Mouse (Mus musculus): Measurements from ENCODE around the gene Cfap70.

The Cfap70 gene

DNA sequence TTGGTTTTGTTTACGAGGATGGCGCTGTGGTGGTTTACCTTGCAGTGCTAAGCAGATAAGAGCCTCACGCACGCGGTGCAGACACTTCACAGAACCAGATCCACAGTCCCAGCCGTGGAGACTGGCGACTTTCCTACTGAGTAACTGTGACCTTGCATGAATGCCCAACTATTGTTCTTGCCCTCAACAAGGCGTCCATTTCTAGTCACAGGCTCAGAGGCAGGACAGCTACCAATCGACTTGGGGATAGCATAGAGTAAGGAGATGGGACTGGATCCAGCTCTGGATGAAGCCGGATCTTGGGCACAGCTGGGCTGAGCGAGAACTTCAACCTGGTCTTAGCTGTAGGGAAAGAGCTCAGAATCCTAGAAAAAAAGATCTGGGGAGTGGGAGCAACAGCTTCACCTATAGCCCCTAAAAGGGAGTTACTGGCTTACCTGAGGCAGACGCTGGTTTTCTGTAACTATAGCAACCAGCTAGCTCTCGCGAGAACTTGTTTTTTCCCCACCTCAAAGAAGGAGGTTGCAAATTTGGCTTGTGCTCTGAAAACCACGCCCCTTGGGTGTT lies at the start of gene Cfap70:
Gene Cfap70 (minus strand): TSS at position 462 of the 567 bp plus-strand sequence.
- peak; percentile 86 for DNase-seq

DNA sequence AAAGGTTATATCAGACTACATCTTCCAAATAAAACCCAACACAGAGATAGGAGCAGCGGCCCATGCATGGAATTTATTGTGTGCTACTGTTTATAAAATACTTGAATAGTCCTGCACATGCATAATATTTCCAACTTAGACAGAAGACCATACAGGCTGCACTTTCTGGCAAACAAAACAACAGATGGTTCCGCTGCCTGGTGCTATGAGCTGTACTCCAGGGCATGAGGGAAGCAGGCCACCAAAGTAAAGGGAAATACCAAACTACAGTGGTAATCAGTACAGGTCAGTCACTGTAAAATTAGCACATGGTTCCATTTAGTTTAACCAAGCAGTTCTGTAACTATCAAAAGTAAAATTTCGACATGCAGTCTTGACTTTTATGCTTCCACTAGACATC lies 48.0 kb upstream of the Cfap70 start:
- no peak for DNase-seq

- no peak for DNase-seq
Measured at GRCm38 (mm10) chr14:20496603-20497002, 44.6 kb upstream of the Cfap70 start, which contains the start of gene Mss51. Gene Mss51, minus strand, starts transcription at chr14:20496901.

DNA sequence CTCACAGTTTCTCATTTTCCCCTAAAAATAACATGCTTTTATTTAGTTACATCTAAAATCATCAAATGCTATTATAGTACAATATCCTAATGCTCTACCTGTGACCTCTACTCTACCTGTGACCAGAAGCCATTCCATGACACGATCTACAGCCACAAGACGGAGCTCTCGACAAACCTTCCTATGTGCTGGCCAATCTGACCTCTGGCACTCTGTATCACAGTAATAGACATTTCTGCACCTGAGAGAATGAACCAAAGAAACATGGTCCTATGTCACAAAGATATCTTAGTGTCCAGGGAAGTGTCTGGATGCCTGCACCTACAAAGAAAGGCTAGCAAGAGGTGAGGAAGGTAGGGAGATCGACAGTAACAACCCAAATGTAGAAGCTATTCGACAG lies 34.0 kb upstream of the Cfap70 start:
- DNase-seq, result peak; percentile 66

DNA sequence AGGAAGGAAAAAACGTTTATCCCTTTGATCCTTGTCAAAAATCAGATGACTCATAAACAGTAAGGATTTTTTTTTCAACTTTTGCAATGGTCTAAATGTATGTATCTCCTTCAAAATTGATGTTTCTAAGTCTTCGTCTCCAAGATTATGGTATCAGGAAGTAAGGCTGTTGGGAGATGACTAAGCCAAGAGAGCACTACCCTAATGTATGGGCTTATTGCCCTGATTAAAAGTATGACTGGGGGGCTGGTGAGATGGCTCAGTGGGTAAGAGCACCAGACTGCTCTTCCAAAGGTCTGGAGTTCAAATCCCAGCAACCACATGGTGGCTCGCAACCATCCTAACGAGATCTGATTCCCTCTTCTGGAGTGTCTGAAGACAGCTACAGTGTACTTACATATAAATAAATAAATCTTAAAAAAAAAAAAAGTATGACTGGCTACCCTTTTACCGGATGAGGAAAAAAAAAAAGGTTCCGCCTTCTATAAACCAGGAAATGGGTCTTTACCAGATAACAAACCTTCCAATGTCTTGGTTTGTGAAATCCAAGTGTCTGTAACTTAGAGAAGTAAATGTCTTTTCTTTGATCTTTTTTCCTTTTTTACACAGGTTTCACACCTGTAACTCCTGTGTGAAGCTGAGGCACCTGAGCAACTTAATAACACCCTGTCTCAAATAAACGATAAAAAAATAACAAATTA lies 30.2 kb upstream of the Cfap70 start:
- DNase-seq, result peak; percentile 24

GRCm38 (mm10) chr14:20481211-20481610 lies 29.2 kb upstream of the Cfap70 start:
- DNase-seq, result peak; percentile 91

GRCm38 (mm10) chr14:20480195-20480579 lies 28.2 kb upstream of the Cfap70 start:
- no peak for DNase-seq

DNA sequence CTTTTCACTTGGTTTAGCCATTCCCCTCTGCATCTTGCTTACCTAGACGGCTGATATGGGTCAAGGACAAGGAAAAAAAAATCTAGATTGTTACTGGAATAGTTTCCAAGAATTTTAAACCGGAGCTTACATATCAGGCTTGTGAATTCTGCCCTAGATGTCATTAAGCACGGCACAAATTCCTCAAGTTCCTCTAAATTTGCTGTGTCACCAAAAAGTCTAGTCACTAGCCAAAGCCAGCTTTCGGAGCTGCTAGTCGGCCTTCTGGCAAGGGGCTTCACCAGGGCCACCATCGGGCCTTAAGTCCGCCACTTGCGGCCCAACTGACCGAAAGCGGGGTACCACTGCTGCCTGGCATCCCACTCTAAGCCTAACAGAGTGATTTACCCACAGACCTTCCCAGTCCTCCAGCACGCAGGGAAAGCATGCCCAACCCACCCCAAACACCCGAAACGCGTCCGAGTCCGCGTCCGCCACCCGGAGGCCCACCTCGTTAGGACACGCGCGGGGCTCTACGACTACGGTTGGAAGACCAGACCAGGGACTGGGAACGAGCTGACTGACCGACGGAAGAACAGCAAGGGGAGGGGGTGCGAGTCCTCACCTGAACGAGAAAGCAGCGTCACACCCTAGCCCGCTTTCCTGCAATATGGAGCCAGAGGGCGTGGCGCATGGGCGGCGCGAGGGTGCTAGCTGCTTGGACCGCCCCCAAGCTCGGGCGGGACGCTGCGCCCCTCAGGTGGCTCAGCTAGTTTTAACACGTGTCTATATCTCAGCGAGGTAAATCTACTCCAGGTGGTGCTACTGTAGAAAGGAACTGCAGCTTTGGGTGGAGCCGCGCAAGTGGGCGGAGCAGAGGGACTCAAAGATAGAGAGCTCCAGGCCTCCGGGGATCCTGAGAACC lies 27.5 kb upstream of the Cfap70 start, which contains the start of gene Anxa7:
Gene Anxa7 (minus strand): TSS at position 843 of the 904 bp plus-strand sequence.
- peak; percentile 99 for DNase-seq

GRCm38 (mm10) chr14:20478801-20479200 lies 26.8 kb upstream of the Cfap70 start:
- DNase-seq, result peak; percentile 98

- DNase-seq, result no peak
Measured at GRCm38 (mm10) chr14:20478385-20478784, 26.4 kb upstream of the Cfap70 start.

DNA sequence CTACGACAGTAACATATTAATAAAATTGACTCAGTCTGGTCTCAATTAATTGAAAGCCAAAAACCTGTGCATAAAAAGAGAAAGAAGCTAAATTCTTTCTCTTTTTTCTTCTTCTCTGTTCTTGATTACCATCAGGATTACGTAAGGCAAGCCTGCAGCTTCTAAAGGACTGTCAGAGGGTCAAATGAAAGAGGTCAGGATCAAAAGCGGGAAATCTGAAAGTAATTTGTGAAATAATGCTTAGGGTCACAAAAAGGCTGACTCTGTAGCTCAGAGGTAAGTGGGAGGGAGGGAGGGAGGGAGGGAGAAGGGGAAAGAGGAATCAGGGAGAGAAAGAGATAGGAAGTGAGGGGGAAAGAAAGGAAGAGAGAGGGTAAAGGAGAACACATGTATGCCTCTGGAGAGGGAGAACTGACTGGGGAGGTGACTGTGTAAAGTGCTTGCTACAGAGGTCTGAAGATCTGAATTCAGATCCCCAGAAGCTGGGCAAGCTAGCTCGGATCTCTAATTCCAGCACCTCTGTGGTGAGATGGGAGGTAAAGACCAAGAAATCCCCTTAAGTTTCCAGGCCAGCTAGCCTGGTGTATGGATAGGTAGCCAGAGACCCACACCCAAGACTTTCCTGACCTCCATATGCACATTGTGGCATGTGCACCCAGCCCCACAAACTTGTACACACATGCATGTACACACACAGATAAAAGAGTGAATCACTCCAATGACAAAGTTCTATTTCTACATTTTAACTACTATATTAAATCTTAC lies 25.4 kb upstream of the Cfap70 start:
- DNase-seq, result peak; percentile 55

- peak; percentile 82 for DNase-seq
Measured at GRCm38 (mm10) chr14:20460216-20460615, 8.2 kb upstream of the Cfap70 start.

DNA sequence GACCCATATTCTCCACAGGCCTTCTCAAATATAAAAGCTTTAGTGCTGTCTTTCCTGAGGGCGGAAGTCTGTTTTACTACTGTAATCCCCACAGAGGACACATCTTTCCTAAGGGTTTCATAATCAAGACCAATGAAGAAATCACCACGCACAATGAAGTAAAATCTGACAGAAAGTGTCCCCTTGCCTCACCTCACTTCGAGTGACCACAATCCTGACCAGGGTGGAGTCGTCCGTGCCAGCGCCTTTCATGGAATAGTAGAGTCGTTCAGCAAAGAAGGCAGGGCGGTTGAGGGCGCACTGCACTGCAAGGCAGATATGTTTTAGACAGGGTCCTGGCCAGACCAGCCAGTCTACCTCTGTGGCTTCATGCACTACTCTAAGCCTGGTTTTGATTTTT lies 6.4 kb upstream of the Cfap70 start:
- DNase-seq, result peak; percentile 82

DNA sequence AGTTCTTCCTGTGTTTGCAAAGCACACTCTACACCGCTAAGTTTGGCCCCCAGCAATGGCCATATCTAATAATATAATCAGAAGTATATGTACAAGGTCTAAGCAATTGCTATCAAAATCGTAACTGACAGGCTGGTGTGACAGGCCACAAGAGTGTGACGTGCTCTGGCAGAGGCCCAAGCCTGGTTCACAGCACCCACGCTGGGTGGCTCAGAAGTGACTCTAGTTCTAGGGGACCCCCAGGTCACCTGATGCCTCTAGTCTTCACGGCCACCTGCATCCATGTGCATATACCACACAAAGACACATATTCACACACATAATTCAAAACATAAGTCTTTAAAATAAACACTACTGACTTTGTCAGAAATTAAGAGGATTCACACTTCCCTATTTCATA lies 903 bp upstream of the Cfap70 start:
- no peak for DNase-seq

DNA sequence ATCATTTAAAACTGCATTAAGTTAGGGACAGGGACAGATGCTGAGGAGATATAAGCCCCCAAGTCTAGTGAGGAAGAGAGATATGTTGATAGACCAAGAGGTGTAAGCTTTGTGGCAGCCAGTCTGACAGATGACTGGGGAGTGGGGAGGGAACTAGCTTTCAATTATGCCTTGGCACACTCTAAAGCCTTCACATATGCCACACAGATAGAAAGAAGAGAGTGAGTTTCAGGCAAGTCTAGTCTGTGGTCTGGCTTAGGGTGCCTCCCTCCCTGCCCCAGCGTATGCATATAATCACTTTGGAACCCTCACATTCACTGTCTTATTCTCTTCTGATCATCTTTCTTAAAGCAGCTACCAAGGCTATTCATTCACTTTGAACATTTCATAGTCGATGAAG lies 724 bp downstream of the Cfap70 start:
- DNase-seq, result no peak

DNA sequence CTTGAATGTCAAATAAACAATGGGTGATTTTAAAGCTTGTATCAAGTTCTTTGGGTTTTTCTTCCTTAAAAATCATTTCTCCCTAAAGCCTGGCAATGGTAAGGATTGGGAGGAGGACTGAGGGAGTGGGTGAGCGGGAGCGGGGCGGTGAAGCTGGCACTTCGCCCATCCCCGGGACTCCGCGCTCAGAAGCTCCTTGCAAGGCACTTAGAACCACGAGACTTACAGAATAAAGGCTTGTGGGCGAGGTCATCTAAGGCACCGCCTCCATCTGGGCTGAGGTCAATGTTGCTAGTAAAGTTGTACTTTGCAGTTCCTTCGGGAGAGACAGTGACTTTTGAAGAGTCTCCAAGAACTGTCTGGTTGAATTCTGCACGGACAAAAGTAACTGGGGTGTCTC lies 4.8 kb downstream of the Cfap70 start:
- DNase-seq, result peak; percentile 76

DNA sequence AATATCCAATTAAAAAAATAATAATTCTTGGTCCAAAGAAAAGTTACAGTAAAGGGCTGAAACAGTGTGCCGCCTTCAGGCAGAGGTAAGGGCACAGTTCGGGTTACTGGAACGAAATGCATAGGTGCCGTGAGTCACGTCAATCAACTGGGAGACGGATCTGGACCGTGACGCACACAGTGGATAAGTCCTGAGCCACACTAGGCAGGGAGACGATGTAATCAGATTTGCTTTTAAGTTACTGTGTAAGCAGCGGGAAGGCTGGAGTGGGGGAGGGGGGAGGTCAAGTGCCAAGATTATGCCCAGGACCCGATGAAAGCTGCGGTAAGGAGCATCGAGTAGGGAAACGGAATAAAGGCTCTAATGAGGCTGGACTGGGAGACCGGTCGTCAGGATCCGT lies 9.8 kb downstream of the Cfap70 start:
- DNase-seq, result no peak

GRCm38 (mm10) chr14:20436976-20437375 lies 15.1 kb downstream of the Cfap70 start:
- no peak for DNase-seq

DNA sequence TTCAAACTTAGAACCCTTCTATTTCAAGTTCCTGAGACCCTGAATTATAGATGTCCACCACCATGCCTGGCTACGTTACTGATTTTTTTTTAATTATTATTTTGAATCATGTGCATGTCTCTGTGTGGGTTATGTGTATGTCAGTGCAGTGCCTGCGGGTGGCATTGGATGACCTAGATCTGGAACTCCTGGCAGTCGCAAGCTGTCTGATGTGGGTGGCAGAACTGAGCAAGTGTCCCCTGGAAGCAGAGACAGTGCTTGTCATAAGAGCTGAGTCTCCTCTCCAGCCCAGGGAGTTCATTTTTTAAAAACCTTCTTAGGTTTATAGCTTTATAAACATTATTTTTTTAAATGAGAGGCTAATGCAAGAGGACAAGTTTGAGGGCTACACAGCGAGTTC lies 19.6 kb downstream of the Cfap70 start:
- no peak for DNase-seq

DNA sequence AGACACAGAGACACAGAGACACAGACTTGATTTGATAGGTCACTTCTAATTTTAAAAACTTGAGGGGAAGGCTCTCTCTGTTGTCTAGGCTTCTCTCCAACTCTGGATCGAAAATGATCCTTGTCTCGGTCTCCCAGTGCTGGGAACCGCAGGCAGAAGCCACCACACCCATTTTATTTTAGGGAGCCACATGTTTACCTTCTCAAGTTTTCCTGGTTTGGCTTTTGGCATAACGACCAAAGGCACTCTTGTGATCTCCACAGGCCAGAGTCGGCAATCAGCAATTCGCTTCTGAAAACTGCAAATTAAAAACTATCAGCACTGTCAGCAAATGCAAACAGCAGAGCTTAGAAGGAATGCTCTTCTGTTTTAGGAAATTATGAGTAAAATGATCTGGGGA lies 20.3 kb downstream of the Cfap70 start:
- no peak for DNase-seq

DNA sequence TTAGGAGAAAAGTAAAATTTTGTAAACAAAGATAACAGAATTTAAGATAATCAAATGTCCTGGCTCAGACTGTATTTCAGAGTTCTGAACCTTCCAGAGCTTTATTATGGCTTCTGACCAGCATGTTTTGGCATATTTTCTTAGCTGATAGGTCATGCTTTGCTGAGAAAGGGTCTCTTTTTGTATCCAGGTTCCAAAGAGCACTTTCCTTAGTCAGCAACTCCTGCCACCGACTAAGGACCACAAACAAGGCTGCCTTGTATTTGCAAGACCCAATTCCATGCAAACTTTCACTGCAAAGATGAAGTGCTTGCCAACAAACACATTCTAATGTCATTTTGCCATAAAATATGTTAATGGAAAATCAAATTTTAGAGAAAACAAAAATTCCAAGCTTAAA lies 22.2 kb downstream of the Cfap70 start:
- no peak for DNase-seq

GRCm38 (mm10) chr14:20428593-20428992 lies 23.4 kb downstream of the Cfap70 start:
- no peak for DNase-seq

DNA sequence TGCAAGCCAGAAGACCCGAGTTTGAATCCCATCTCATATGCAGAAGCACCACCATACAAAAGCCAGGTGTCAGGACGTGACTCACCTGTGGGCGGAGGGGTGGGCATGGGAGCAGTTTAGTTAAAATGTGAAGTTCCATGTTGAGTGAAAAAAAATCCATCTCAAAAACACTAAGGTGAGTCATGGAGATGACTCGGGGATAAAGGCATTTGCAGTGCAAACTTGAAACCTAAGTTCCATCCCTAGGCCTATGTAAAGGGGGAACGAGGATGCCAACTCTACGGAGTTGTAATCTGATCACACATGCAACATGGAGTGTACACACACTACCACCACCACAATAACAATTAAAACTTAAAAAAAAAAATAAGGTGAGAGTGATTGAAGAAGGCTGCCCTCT lies 29.0 kb downstream of the Cfap70 start:
- no peak for DNase-seq
